Comparison of ENCODE assay signal across 16 mouse cellular contexts in the genomic region with DNA sequence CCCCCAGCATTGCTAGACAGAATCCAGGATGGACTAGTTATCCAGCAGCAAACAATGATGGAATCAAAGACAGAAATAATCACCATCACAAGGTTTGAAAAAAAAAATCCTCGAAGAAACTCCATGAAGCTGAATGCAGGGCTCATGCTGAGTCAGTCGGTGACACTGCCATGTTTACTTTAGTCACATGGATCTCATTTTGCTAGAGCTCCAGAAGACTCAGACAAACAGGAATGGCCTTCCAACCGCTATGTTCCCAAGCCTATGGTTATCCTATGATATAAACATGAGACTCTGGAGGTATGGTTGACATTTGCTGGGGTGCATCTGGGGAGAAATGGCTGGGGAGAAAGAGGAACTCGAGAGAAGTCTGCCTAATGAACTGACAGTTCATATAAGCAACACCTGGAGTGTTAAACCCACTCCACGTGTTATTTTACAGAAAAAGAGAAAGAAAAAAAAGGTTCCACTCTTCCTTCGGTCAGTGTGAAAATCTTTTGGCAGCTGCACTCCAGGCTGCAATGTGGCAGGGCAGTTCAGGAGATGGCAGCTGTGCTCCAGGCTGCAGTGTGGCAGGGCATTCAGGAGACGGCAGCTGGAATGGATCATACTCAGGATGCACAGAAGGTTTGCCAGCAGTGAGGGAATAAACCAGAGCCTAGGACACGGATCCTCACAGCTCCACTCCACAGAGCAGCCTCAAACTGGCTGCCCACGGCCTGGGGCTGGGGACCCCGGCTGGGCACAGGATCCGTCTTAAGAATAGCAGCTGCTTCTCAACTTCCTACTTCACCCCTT. TPM values are rescaled to one million over a fixed set of nuclear protein-coding genes. Genes with fewer than 3 reads are reported as not detected.
DNase-seq lines count a peak whose midpoint lies in the region; ATAC-seq and TF ChIP-seq lines count a peak whose summit lies in the region.
"Had no signal": no experiment of that assay in that cellular context is flagged by ENCODE, and none has a peak within 500 bp of the region (broad histone marks: within the 10 kb centered on the region; RNA-seq: fewer than 3 reads in every experiment).

No protein-coding gene starts in this region.

- no peak for TF ChIP-seq CTCF in kidney, postnatal 0 days (IDR thresholded peaks at IDR 0.05; ENCODE audit: low read depth)

- WGBS in kidney, postnatal 0 days: 54% methylated on average over 11 of the region's 11 CpGs
- 53% methylated on average over 11 of the region's 11 CpGs for WGBS in kidney, embryonic 16.5 days
- 38% methylated on average over 11 of the region's 11 CpGs for whole genome bisulfite sequencing in embryonic facial prominence, embryonic 14.5 days
- 46% methylated on average over 11 of the region's 11 CpGs for WGBS in limb, embryonic 13.5 days
- 33% methylated on average over 11 of the region's 11 CpGs for WGBS in stomach, embryonic 14.5 days
- WGBS in heart, embryonic 11.5 days (ENCODE audit: insufficient replicate concordance): 69% methylated on average over 11 of the region's 11 CpGs

- H3K4me2 ChIP-seq in kidney, postnatal 0 days (ENCODE audit: low read length): no peak overlapping the region
- H3K4me2 ChIP-seq in kidney, embryonic 16.5 days (replicated peaks; ENCODE audit: low read depth, low read length): no peak overlapping the region
- H3K4me2 ChIP-seq in embryonic facial prominence, embryonic 14.5 days (ENCODE audit: low read depth, low read length): no peak overlapping the region
- H3K4me2 ChIP-seq in limb, embryonic 13.5 days (replicated peaks): no peak overlapping the region
- no peak overlapping the region for H3K4me2 ChIP-seq in stomach, embryonic 14.5 days (replicated peaks; ENCODE audit: low read depth, low read length)
- H3K4me2 ChIP-seq in heart, embryonic 11.5 days: no peak overlapping the region
- H3K4me2 ChIP-seq: hindbrain, embryonic 15.5 days; liver, embryonic 12.5 days; midbrain, embryonic 15.5 days had no signal

- no peaks in the 10 kb centered on the region; the same call in 1 of the 2 replicates for H3K4me1 ChIP-seq in kidney, postnatal 0 days (replicated peaks; ENCODE audit: insufficient read depth, low read length)
- 0 out of 2 replicates have a peak, but pooled peaks cover 4% of the 10 kb centered on the region for H3K4me1 ChIP-seq in kidney, embryonic 16.5 days (ENCODE audit: insufficient read depth, low read length)
- H3K4me1 ChIP-seq in embryonic facial prominence, embryonic 14.5 days (ENCODE audit: control insufficient read depth, insufficient read depth, low read length): 0 out of 2 replicates have a peak, but pooled peaks cover 6% of the 10 kb centered on the region
- peaks cover 16% of the 10 kb centered on the region for H3K4me1 ChIP-seq in limb, embryonic 13.5 days
- peaks cover 9% of the 10 kb centered on the region; the same call in 1 of the 2 replicates for H3K4me1 ChIP-seq in stomach, embryonic 14.5 days (ENCODE audit: control insufficient read depth, insufficient read depth, low read length)
- no peaks in the 10 kb centered on the region for H3K4me1 ChIP-seq in heart, embryonic 11.5 days (ENCODE audit: control insufficient read depth, insufficient read depth, low read length)
- H3K4me1 ChIP-seq: hindbrain, embryonic 15.5 days; liver, embryonic 12.5 days; midbrain, embryonic 15.5 days had no signal

- H3K9ac ChIP-seq in kidney, postnatal 0 days (ENCODE audit: low read depth, low read length): no peak overlapping the region
- H3K9ac ChIP-seq in kidney, embryonic 16.5 days (replicated peaks; ENCODE audit: low read length): no peak overlapping the region
- H3K9ac ChIP-seq in embryonic facial prominence, embryonic 14.5 days (ENCODE audit: low read depth, low read length): no peak overlapping the region
- H3K9ac ChIP-seq in limb, embryonic 13.5 days: no peak overlapping the region
- no peak overlapping the region for H3K9ac ChIP-seq in stomach, embryonic 14.5 days (replicated peaks; ENCODE audit: low read depth, low read length)
- no peak overlapping the region for H3K9ac ChIP-seq in heart, embryonic 11.5 days (ENCODE audit: low read depth, low read length)
- H3K9ac ChIP-seq: hindbrain, embryonic 15.5 days; liver, embryonic 12.5 days; midbrain, embryonic 15.5 days had no signal

- no peaks in the 10 kb centered on the region for H3K27me3 ChIP-seq in kidney, postnatal 0 days (ENCODE audit: insufficient read depth, low read length)
- H3K27me3 ChIP-seq in kidney, embryonic 16.5 days (ENCODE audit: insufficient read depth, low read length): no peaks in the 10 kb centered on the region
- H3K27me3 ChIP-seq in embryonic facial prominence, embryonic 14.5 days (replicated peaks; ENCODE audit: control insufficient read depth, insufficient read depth, low read length): no peaks in the 10 kb centered on the region
- H3K27me3 ChIP-seq in limb, embryonic 13.5 days: no peaks in the 10 kb centered on the region
- no peaks in the 10 kb centered on the region for H3K27me3 ChIP-seq in stomach, embryonic 14.5 days (ENCODE audit: control insufficient read depth, insufficient read depth, low read length)
- H3K27me3 ChIP-seq in heart, embryonic 11.5 days (ENCODE audit: control insufficient read depth, insufficient read depth, low read length): no peaks in the 10 kb centered on the region
- H3K27me3 ChIP-seq: hindbrain, embryonic 15.5 days; liver, embryonic 12.5 days; midbrain, embryonic 15.5 days had no signal

- no peak overlapping the region for H3K4me3 ChIP-seq in kidney, postnatal 0 days (replicated peaks; ENCODE audit: low read depth, low read length)
- H3K4me3 ChIP-seq in kidney, embryonic 16.5 days (ENCODE audit: low read length): no peak overlapping the region
- no peak overlapping the region for H3K4me3 ChIP-seq in embryonic facial prominence, embryonic 14.5 days (ENCODE audit: low read depth, low read length)
- H3K4me3 ChIP-seq in limb, embryonic 13.5 days: no peak overlapping the region
- no peak overlapping the region for H3K4me3 ChIP-seq in stomach, embryonic 14.5 days (ENCODE audit: low read depth, low read length)
- no peak overlapping the region for H3K4me3 ChIP-seq in heart, embryonic 11.5 days (ENCODE audit: low read depth, low read length)
- H3K4me3 ChIP-seq: hindbrain, embryonic 15.5 days; left cerebral cortex, adult 2 months; liver, embryonic 12.5 days; midbrain, embryonic 15.5 days had no signal

- no peak for ATAC-seq in kidney, postnatal 0 days (replicated peaks; ENCODE audit: low FRiP score, low read depth)
- ATAC-seq in kidney, embryonic 16.5 days (ENCODE audit: low FRiP score, low TSS enrichment): no peak
- peak; percentile 89 for ATAC-seq in embryonic facial prominence, embryonic 14.5 days (ENCODE audit: low read depth)
- peak; percentile 54; the same call in 1 of the 2 replicates for ATAC-seq in limb, embryonic 13.5 days (ENCODE audit: low FRiP score, low read depth)
- 0 out of 2 replicates have a peak, but pooled peaks have one; percentile 46 for ATAC-seq in stomach, embryonic 14.5 days (ENCODE audit: insufficient number of reproducible peaks, insufficient read depth, low FRiP score, low read depth)
- no peak for ATAC-seq in heart, embryonic 11.5 days (replicated peaks; ENCODE audit: insufficient number of reproducible peaks, low FRiP score, low TSS enrichment)
- ATAC-seq: liver, embryonic 12.5 days; midbrain, embryonic 15.5 days had no signal

- peak overlapping the region; percentile 15; the same call in 1 of the 2 replicates for H3K27ac ChIP-seq in kidney, postnatal 0 days
- no peak overlapping the region for H3K27ac ChIP-seq in kidney, embryonic 16.5 days (ENCODE audit: low read length)
- peak overlapping the region; percentile 52; the same call in 1 of the 2 replicates for H3K27ac ChIP-seq in embryonic facial prominence, embryonic 14.5 days (replicated peaks; ENCODE audit: low read depth, low read length)
- 0 out of 2 replicates have a peak overlapping the region, but pooled peaks have one; percentile 39 for H3K27ac ChIP-seq in limb, embryonic 13.5 days
- peak overlapping the region; percentile 24; the same call in 1 of the 2 replicates for H3K27ac ChIP-seq in stomach, embryonic 14.5 days (ENCODE audit: low read length)
- H3K27ac ChIP-seq in heart, embryonic 11.5 days (ENCODE audit: low read depth, low read length): no peak overlapping the region
- H3K27ac ChIP-seq: hindbrain, embryonic 15.5 days; left cerebral cortex, adult 2 months; liver, embryonic 12.5 days; midbrain, embryonic 15.5 days had no signal

- no peaks in the 10 kb centered on the region for H3K9me3 ChIP-seq in kidney, postnatal 0 days (replicated peaks; ENCODE audit: low read length)
- H3K9me3 ChIP-seq in kidney, embryonic 16.5 days (ENCODE audit: low read length): no peaks in the 10 kb centered on the region
- H3K9me3 ChIP-seq in embryonic facial prominence, embryonic 14.5 days (ENCODE audit: control insufficient read depth, low read length): no peaks in the 10 kb centered on the region
- no peaks in the 10 kb centered on the region for H3K9me3 ChIP-seq in limb, embryonic 13.5 days
- no peaks in the 10 kb centered on the region for H3K9me3 ChIP-seq in stomach, embryonic 14.5 days (ENCODE audit: control insufficient read depth, low read depth, low read length)
- no peaks in the 10 kb centered on the region for H3K9me3 ChIP-seq in heart, embryonic 11.5 days (replicated peaks; ENCODE audit: control insufficient read depth, low read length)
- H3K9me3 ChIP-seq: hindbrain, embryonic 15.5 days; liver, embryonic 12.5 days; midbrain, embryonic 15.5 days had no signal

- H3K36me3 ChIP-seq in kidney, postnatal 0 days (ENCODE audit: insufficient read depth, low read length): no peaks in the 10 kb centered on the region; the same call in 1 of the 2 replicates
- peaks cover 2% of the 10 kb centered on the region; the same call in 1 of the 2 replicates for H3K36me3 ChIP-seq in kidney, embryonic 16.5 days (ENCODE audit: insufficient read depth, low read length)
- peaks cover 17% of the 10 kb centered on the region; the same call in 1 of the 2 replicates for H3K36me3 ChIP-seq in embryonic facial prominence, embryonic 14.5 days (ENCODE audit: control insufficient read depth, insufficient read depth, low read length)
- H3K36me3 ChIP-seq in limb, embryonic 13.5 days: peaks cover 31% of the 10 kb centered on the region; the same call in 1 of the 2 replicates
- H3K36me3 ChIP-seq in stomach, embryonic 14.5 days (ENCODE audit: control insufficient read depth, insufficient read depth, low read length): peaks cover 2% of the 10 kb centered on the region; the same call in 1 of the 2 replicates
- H3K36me3 ChIP-seq in heart, embryonic 11.5 days (ENCODE audit: control insufficient read depth, insufficient read depth, low read length): 0 out of 2 replicates have a peak, but pooled peaks cover 3% of the 10 kb centered on the region

- DNase-seq in kidney, postnatal 0 days (ENCODE audit: low spot score): no peak
- DNase-seq in embryonic facial prominence, embryonic 14.5 days (ENCODE audit: low spot score): peak; percentile 84
- DNase-seq in urinary bladder, adult 2 months (ENCODE audit: low spot score): no peak
- no peak for DNase-seq in cerebellum, adult 9-11 months
- DNase-seq: cerebellum, adult 11 months; kidney, adult 9 months; right cerebral cortex, postnatal 25 days; thymus, adult 18-20 months had no signal

RNA-seq across cellular contexts. Expression of a gene that starts 46.9 kb away (rescaled TPM):
- 39.3 and 43.1 TPM in 2 replicates for polyA plus RNA-seq in kidney, postnatal 0 days (2015; fragmentation: Nextera tagmentation; extraction: Ambion mirVana)
- polyA plus RNA-seq in kidney, embryonic 16.5 days (2015; fragmentation: Nextera tagmentation; extraction: Ambion mirVana): 29.6 and 31.9 TPM in 2 replicates
- 45.3 and 45.6 TPM in 2 replicates for polyA plus RNA-seq in embryonic facial prominence, embryonic 14.5 days (2014; fragmentation: Nextera tagmentation; extraction: Ambion mirVana)
- 51.3 and 52.1 TPM in 2 replicates for polyA plus RNA-seq in limb, embryonic 13.5 days (2015; fragmentation: Nextera tagmentation; extraction: Ambion mirVana)
- 42.8 and 44.5 TPM in 2 replicates for polyA plus RNA-seq in stomach, embryonic 14.5 days (2014; fragmentation: Nextera tagmentation; extraction: Ambion mirVana)
- 23.1 and 25.6 TPM in 2 replicates for polyA plus RNA-seq in urinary bladder, adult 2 months (2012; rRNA removed)
- polyA plus RNA-seq in heart, embryonic 11.5 days (2014; fragmentation: Nextera tagmentation; extraction: Ambion mirVana): 8.3 and 9.0 TPM in 2 replicates

Comparison
In these comparisons a context has a peak if more than half of its experiments do, and no peak if none do; other contexts are left out.
1. H3K27ac ChIP-seq: peak in kidney, postnatal 0 days (single experiment), embryonic facial prominence, embryonic 14.5 days (single experiment), limb, embryonic 13.5 days (single experiment) and stomach, embryonic 14.5 days (single experiment); none in kidney, embryonic 16.5 days (single experiment) and heart, embryonic 11.5 days (single experiment).
2. ATAC-seq: peak in embryonic facial prominence, embryonic 14.5 days (single experiment), limb, embryonic 13.5 days (single experiment) and stomach, embryonic 14.5 days (single experiment); none in kidney, postnatal 0 days (single experiment), kidney, embryonic 16.5 days (single experiment) and heart, embryonic 11.5 days (single experiment).